8 mouse cellular contexts compared by ENCODE assay signal in the genomic region with DNA sequence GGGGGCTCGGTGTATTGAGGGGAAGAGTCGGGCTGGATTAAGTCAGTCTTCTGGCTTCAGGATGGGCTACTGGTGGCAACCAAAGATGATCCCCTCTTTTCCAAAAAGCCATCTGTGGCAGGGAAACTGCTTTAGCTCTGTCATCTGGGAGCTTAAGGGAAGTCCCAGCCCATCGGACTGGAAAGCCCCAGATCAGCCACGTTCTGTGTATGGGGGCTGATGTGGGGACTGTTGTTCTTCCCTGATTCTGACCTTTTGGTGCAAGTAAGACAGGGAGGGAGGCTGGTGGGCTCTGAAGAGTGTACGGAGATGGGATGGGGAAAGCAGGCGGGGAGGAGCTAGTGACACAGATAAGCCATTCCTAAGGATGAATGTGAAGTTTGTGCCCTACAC. TPM values are rescaled to one million over a fixed set of nuclear protein-coding genes. Genes with fewer than 3 reads are reported as not detected.
A peak's percentile ranks its signal among the peaks of the same experiment; 100 is the strongest.
DNase-seq lines count a peak whose midpoint lies in the region; ATAC-seq and TF ChIP-seq lines count a peak whose summit lies in the region.

No protein-coding gene starts in this region.

- H3K4me2 ChIP-seq in forebrain, embryonic 14.5 days (ENCODE audit: low read length), result peak overlapping the region; percentile 49
- peak overlapping the region; percentile 64 for H3K4me2 ChIP-seq in limb, embryonic 13.5 days (replicated peaks)

- peak overlapping the region; percentile 35; the same call in 1 of the 2 replicates for H3K9ac ChIP-seq in forebrain, embryonic 14.5 days (ENCODE audit: low read length)
- H3K9ac ChIP-seq in limb, embryonic 13.5 days, result peak overlapping the region; percentile 43

- H3K27me3 ChIP-seq in megakaryocyte, embryonic 14.5 days (replicated peaks), result no peaks in the 10 kb centered on the region
- H3K27me3 ChIP-seq in forebrain, embryonic 14.5 days (replicated peaks; ENCODE audit: control insufficient read depth, insufficient read depth, low read length), result no peaks in the 10 kb centered on the region
- H3K27me3 ChIP-seq in limb, embryonic 13.5 days, result no peaks in the 10 kb centered on the region
- H3K27me3 ChIP-seq in small intestine, adult 2 months (ENCODE audit: control insufficient read depth, insufficient read depth, low read length), result no peaks in the 10 kb centered on the region

- 8% methylated on average over 6 of the region's 6 CpGs for WGBS in forebrain, embryonic 14.5 days
- WGBS in limb, embryonic 13.5 days, result 15% methylated on average over 6 of the region's 6 CpGs
- 46% methylated on average over 6 of the region's 6 CpGs for WGBS in small intestine, adult 2 months

- peaks cover 92% of the 10 kb centered on the region for H3K4me1 ChIP-seq in megakaryocyte, embryonic 14.5 days
- H3K4me1 ChIP-seq in forebrain, embryonic 14.5 days (ENCODE audit: control insufficient read depth, insufficient read depth, low read length), result peaks cover 61% of the 10 kb centered on the region
- H3K4me1 ChIP-seq in limb, embryonic 13.5 days, result peaks cover 68% of the 10 kb centered on the region
- peaks cover 50% of the 10 kb centered on the region for H3K4me1 ChIP-seq in small intestine, adult 2 months (ENCODE audit: control insufficient read depth, insufficient read depth, insufficient read length, low read length)

- no peak for ATAC-seq in megakaryocyte, adult 5-6 weeks (ENCODE audit: poor library complexity, severe bottlenecking)
- no peak for ATAC-seq in forebrain, embryonic 14.5 days
- 0 out of 2 replicates have a peak, but pooled peaks have one; percentile 4 for ATAC-seq in limb, embryonic 13.5 days (ENCODE audit: low FRiP score, low read depth)

- DNase-seq in forebrain, embryonic 14.5 days (ENCODE audit: low spot score), result no peak
- DNase-seq in embryo, embryonic 9.5 days (ENCODE audit: extremely low spot score), result no peak
- DNase-seq in embryo, embryonic 10.5 days (ENCODE audit: low spot score), result no peak
- no peak for DNase-seq in right cerebral cortex, postnatal 14 days

- no peaks in the 10 kb centered on the region for H3K9me3 ChIP-seq in megakaryocyte, embryonic 14.5 days
- no peaks in the 10 kb centered on the region for H3K9me3 ChIP-seq in forebrain, embryonic 14.5 days (replicated peaks; ENCODE audit: control insufficient read depth, low read length)
- H3K9me3 ChIP-seq in limb, embryonic 13.5 days, result no peaks in the 10 kb centered on the region

- H3K27ac ChIP-seq in forebrain, embryonic 14.5 days (ENCODE audit: low read depth, low read length), result peak overlapping the region; percentile 92
- peak overlapping the region; percentile 70 for H3K27ac ChIP-seq in limb, embryonic 13.5 days
- peak overlapping the region; percentile 30 for H3K27ac ChIP-seq in small intestine, adult 2 months (ENCODE audit: insufficient read depth, low read depth, low read length)

- TF ChIP-seq CTCF in small intestine, adult 2 months (IDR thresholded peaks at IDR 0.05; ENCODE audit: extremely low read depth, insufficient read length, insufficient replicate concordance, low read depth, low read length), result no peak

- peak overlapping the region; percentile 48 for H3K4me3 ChIP-seq in megakaryocyte, embryonic 14.5 days (replicated peaks)
- H3K4me3 ChIP-seq in forebrain, embryonic 14.5 days (ENCODE audit: low read depth, low read length), result peak overlapping the region; percentile 6; the same call in 1 of the 2 replicates
- peak overlapping the region; percentile 27 for H3K4me3 ChIP-seq in limb, embryonic 13.5 days
- H3K4me3 ChIP-seq in small intestine, adult 2 months (ENCODE audit: low read depth, low read length), result no peak overlapping the region

- TF ChIP-seq POLR2A in small intestine, adult 2 months (IDR thresholded peaks at IDR 0.05; ENCODE audit: low read depth, low read length), result no peak

- no peaks in the 10 kb centered on the region for H3K36me3 ChIP-seq in megakaryocyte, embryonic 14.5 days (replicated peaks; ENCODE audit: low read length)
- no peaks in the 10 kb centered on the region for H3K36me3 ChIP-seq in forebrain, embryonic 14.5 days (ENCODE audit: control insufficient read depth, insufficient read depth, low read length)
- no peaks in the 10 kb centered on the region for H3K36me3 ChIP-seq in limb, embryonic 13.5 days
- no peaks in the 10 kb centered on the region for H3K36me3 ChIP-seq in small intestine, adult 2 months (ENCODE audit: control insufficient read depth, insufficient read depth, low read length)

RNA-seq across cellular contexts. Expression of gene Trim8, which starts 22.6 kb away (rescaled TPM):
- polyA plus RNA-seq in megakaryocyte, embryonic 14.5 days (2012; ENCODE audit: insufficient read depth, low replicate concordance), result 207 and 435 TPM in 2 replicates
- 14.1 and 18.2 TPM in 2 replicates for total RNA-seq in megakaryocyte, adult 5-6 weeks (2015)
- 18.0 and 20.1 TPM in 2 replicates for total RNA-seq in megakaryocyte, adult 5-6 weeks (2017)
- polyA plus RNA-seq in forebrain, embryonic 14.5 days (2014; fragmentation: Nextera tagmentation; extraction: Ambion mirVana), result 23.0 and 24.8 TPM in 2 replicates
- 13.6 and 14.2 TPM in 2 replicates for polyA plus RNA-seq in limb, embryonic 13.5 days (2015; fragmentation: Nextera tagmentation; extraction: Ambion mirVana)
- 42.3 and 54.8 TPM in 2 replicates for polyA plus RNA-seq in small intestine, adult 2 months (2012; rRNA removed)

RNA-seq across cellular contexts. Expression of gene Arl3, which starts 48.9 kb away (rescaled TPM):
- polyA plus RNA-seq in megakaryocyte, embryonic 14.5 days (2012; ENCODE audit: insufficient read depth, low replicate concordance), result 5.8 and 22.9 TPM in 2 replicates
- total RNA-seq in megakaryocyte, adult 5-6 weeks (2015), result 13.5 and 15.7 TPM in 2 replicates
- 13.2 and 21.6 TPM in 2 replicates for total RNA-seq in megakaryocyte, adult 5-6 weeks (2017)
- 159 and 164 TPM in 2 replicates for polyA plus RNA-seq in forebrain, embryonic 14.5 days (2014; fragmentation: Nextera tagmentation; extraction: Ambion mirVana)
- polyA plus RNA-seq in limb, embryonic 13.5 days (2015; fragmentation: Nextera tagmentation; extraction: Ambion mirVana), result 178 and 183 TPM in 2 replicates
- polyA plus RNA-seq in small intestine, adult 2 months (2012; rRNA removed), result 1.3 and 2.1 TPM in 2 replicates

RNA-seq across cellular contexts. Expression of gene Sfxn2, which starts 49.0 kb away (rescaled TPM):
- polyA plus RNA-seq in megakaryocyte, embryonic 14.5 days (2012; ENCODE audit: insufficient read depth, low replicate concordance), result 0.38 TPM in 1 of 2 replicates, not detected in the other
- total RNA-seq in megakaryocyte, adult 5-6 weeks (2015), result 5.2 and 6.6 TPM in 2 replicates
- 7.7 and 9.6 TPM in 2 replicates for total RNA-seq in megakaryocyte, adult 5-6 weeks (2017)
- 6.8 and 8.0 TPM in 2 replicates for polyA plus RNA-seq in forebrain, embryonic 14.5 days (2014; fragmentation: Nextera tagmentation; extraction: Ambion mirVana)
- 27.8 and 28.1 TPM in 2 replicates for polyA plus RNA-seq in limb, embryonic 13.5 days (2015; fragmentation: Nextera tagmentation; extraction: Ambion mirVana)
- 1.3 and 1.6 TPM in 2 replicates for polyA plus RNA-seq in small intestine, adult 2 months (2012; rRNA removed)

Comparison
In these comparisons a context has a peak if more than half of its experiments do, and no peak if none do; other contexts are left out.
1. H3K27ac ChIP-seq: peak in every context shown above with its lines; median percentile 92 in forebrain, embryonic 14.5 days; 70 in limb, embryonic 13.5 days; 30 in small intestine, adult 2 months.